Mouse (Mus musculus) neutrophil, adult 5-6 weeks (primary cell): ENCODE results near the gene Epop. TPM values are rescaled to one million over a fixed set of nuclear protein-coding genes. Genes with fewer than 3 reads are reported as not detected.

Experiments used
- ATAC-seq: fragments of 151-379, 151-347 bp; 2 replicates; pipeline ENCODE4 v1.8.0; 2017; ENCODE audit warnings: mild to moderate bottlenecking, moderate TSS enrichment; ENCODE audit not compliant: insufficient number of reproducible peaks, poor library complexity, low FRiP score, severe bottlenecking; ENCODE audit errors: extremely low read depth
- total RNA-seq: library from RNA; stranded (forward); fragments of 200-1000 nt; gene quantifications from 2 replicates; pipeline ENCODE4 v1.2.3, GENCODE M21; 2017

Gene Epop
- 0.35 and 0.61 TPM in 2 replicates for total RNA-seq

- peak; percentile 37; the same call in 1 of the 2 replicates for ATAC-seq
Measured at GRCm38 (mm10) chr11:97629576-97629975, at the start of gene Epop. Gene Epop (minus strand): TSS chr11:97629702.

- no peak for ATAC-seq
Measured at GRCm38 (mm10) chr11:97678301-97678700, 48.8 kb upstream of the Epop start.

GRCm38 (mm10) chr11:97677842-97678241 is 48.3 kb upstream of the Epop start:
- ATAC-seq = no peak

GRCm38 (mm10) chr11:97677381-97677780 is 47.9 kb upstream of the Epop start:
- no peak for ATAC-seq

- ATAC-seq = no peak
Measured at GRCm38 (mm10) chr11:97676050-97676754, 46.7 kb upstream of the Epop start.

GRCm38 (mm10) chr11:97673148-97673547 is 43.6 kb upstream of the Epop start:
- ATAC-seq = no peak

GRCm38 (mm10) chr11:97671177-97671527 is 41.6 kb upstream of the Epop start:
- no peak for ATAC-seq

GRCm38 (mm10) chr11:97670234-97671176 is 41.0 kb upstream of the Epop start:
- ATAC-seq = no peak

- ATAC-seq = no peak
Measured at GRCm38 (mm10) chr11:97669829-97670228, 40.3 kb upstream of the Epop start.

GRCm38 (mm10) chr11:97669268-97669667 is 39.8 kb upstream of the Epop start:
- ATAC-seq = no peak

GRCm38 (mm10) chr11:97668160-97668559 is 38.7 kb upstream of the Epop start:
- ATAC-seq = no peak

GRCm38 (mm10) chr11:97666794-97667193 is 37.3 kb upstream of the Epop start:
- ATAC-seq = no peak

GRCm38 (mm10) chr11:97666221-97666620 is 36.7 kb upstream of the Epop start:
- ATAC-seq = no peak

- no peak for ATAC-seq
Measured at GRCm38 (mm10) chr11:97665431-97665830, 35.9 kb upstream of the Epop start.

- ATAC-seq = no peak
Measured at GRCm38 (mm10) chr11:97664771-97665240, 35.3 kb upstream of the Epop start.

GRCm38 (mm10) chr11:97664339-97664665 is 34.8 kb upstream of the Epop start:
- ATAC-seq = no peak

- ATAC-seq = no peak
Measured at GRCm38 (mm10) chr11:97663528-97664338, 34.2 kb upstream of the Epop start.

GRCm38 (mm10) chr11:97662893-97663527 is 33.5 kb upstream of the Epop start, which contains the start of gene Mllt6:
Gene Mllt6 (plus strand): TSS chr11:97663414.
- no peak for ATAC-seq
